Mouse (Mus musculus): Measurements from ENCODE around the gene Elane.

Gene Elane

DNA sequence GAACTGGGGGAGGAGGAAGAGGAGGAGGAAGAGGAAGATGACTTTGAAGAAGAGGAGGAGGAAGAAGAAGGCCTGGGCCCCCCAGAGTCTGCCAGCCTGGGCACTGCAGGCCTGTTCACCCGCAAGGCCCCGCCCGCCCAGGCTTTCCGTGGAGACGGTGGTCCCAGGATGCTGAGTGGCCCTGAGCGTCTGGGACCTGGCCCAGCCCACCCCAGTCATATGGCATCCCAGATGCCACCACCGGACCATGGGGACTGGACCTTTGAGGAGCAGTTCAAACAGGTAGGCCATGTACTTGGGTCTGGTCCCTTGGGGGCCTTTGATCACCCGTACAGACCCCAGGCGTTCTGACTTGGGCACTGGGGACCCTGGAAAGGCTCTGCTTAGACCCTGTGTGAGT, 45.8 kb downstream of the Elane start:
- no peak for DNase-seq

GRCm38 (mm10) chr10:79932736-79933135, 46.7 kb downstream of the Elane start:
- DNase-seq = no peak

DNA sequence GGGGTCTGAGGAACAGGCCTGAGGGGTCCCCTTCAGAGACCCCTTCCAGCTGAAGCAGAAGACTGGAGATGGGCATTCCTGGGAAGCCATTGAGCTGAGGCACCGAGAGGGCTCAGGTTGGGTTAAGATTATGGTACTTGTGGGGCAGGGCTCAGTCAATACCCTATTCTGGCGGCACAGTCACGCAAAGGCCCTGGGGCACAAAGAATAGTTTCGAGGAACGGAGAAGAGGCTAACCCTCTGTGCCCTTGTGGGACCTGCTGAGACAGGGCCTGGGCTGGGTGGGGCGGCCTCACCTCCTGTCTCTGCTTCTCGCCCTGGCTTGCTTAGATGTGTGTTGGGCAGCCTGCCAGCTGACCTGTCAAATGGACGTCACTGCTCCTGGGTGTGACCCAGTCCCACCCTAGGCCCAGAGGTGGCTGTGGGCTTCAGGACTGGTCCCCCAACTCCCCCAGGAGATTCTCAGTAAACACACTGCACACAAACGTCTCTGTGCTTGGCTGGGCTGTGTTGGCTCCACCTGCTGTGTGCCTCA, 47.2 kb downstream of the Elane start:
- DNase-seq = no peak

GRCm38 (mm10) chr10:79933861-79934260, 47.8 kb downstream of the Elane start:
- no peak for DNase-seq

DNA sequence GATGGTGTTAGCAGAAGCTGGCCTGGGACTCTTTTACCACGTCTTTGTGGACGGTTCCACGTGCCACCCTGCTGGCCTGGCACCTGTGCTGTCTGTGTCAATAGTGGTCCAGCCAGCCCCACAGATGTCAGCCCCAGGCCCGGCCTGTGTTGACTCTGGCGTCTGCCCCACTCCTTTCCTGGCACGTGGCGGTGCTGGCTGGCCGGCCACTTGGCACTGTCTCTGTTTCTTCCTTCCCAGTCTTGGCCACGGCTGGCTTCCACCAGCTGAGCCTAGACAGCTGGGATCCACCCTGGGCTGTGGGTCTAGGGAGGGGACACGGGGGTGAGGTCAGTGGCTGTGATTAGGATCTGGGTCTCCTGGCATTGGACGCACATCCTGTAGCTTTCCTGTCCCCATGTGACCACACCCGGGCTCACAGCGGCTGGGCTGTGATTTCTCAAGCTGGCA, 48.2 kb downstream of the Elane start:
- no peak for DNase-seq

GRCm38 (mm10) chr10:79934794-79935569, 48.9 kb downstream of the Elane start:
- no peak for DNase-seq

DNA sequence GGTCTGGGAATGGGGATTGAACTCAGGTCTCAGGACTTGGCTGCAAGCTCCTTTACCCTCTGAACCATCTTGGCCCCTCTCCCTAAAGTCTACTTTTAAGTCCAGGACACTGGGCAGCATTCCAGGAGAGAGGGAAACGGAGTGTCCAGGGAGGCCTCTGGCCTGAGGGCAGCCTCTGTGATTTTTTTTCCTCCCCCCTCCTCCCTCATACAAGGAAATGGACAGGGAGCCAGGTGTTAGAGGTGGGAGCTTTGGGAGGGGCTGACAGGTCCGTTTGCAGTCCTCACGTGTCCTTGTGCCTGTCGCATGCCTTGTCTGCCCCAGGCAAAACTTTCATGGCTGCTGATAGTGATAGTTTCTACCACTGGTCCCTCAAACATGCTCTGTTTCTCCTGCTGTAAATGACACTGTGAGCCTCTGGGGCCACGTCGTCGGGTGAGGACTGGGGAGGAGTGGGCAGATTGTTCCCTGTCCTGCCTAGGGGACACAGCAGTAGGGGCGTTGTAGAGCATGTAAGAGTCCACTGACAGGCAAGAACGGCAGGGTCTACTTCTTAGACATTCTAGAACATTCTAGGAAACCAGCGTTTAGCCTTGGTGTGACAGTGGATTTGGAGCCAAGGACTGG, 50.4 kb downstream of the Elane start:
- no peak for DNase-seq

DNA sequence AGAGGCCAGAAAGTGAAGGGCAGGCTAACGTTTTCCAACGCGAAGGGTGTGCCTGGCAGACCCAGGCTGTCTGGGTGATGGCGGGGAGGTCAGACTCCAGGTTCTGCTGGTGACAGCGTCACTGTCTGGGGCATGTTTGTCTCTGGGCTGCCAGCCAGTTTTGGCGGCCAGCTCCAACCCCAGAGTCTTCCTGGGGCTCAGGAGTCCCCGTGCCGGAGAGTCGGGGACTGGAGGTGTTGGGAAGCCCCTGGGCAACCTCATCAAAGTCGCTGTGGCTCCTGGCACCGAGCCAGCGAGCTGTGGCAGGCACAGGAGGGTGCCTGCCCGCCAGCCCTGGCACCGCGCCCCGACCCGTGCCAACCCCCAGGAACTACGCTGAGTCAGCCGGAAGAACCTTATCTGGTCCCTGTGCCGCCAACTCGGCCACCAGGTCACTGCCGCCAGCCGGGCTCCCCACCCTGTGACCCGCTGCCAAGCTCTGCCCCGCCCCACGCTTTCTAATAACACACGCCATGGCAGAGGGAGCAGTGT, 50.9 kb downstream of the Elane start:
- DNase-seq = peak; percentile 64

Data from thymus, postnatal 14 days (tissue).